Mouse (Mus musculus): Measurements from ENCODE around the gene Wwp2.

DNA sequence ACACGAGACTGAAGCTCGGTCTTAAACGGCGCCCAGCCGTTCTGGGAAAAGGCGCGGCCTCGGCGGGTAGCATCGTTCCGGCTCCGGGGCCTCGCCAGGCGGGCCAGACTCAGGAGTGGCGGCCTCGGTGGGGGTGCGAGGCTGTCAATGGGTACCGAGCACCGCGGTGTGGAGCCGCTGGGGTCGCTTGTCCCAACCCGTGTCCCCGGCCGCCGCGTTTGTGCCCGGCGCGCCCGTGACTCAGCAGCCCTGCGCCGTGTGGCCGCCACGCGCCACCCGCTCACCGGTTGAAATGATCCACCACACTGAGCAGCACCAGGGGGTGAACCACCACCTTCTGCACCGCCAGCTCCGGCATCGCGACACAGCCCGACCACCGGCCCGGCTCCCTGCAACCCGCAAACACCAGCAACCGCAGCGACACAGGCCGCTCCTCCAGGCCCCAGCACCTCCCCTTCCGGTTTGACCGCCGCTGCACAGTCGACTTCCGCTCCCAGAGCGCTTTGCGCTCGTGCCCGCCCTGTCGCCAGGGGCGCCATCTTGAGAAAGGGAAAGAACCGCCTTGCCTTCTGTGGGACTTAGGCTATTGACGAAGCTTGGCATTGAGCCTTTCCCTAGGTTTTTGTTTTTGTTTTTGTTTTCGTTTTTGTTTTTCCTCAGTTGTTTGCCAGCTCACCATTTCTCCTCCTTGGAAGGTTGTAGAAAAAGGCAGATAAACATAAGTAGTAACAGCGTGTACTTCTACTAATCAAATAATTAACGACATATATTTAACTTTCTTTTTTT lies 152.0 kb downstream of the Wwp2 start, which contains the start of gene Psmd7:
- no peak for TF ChIP-seq CTCF (IDR thresholded peaks at IDR 0.05; ENCODE audit: insufficient read depth, low read depth, low read length)
- peak; percentile 66 for TF ChIP-seq POLR2A (IDR thresholded peaks at IDR 0.05; ENCODE audit: insufficient read depth, low read depth, low read length)
